Mouse (Mus musculus) olfactory bulb, adult 2 months (tissue): ENCODE results near the gene Tmx4. TPM values are rescaled to one million over a fixed set of nuclear protein-coding genes. Genes with fewer than 3 reads are reported as not detected.

Experiments
- H3K27ac ChIP-seq: fragments of 200-500 bp; 2 replicates; pipeline ENCODE4 v1.5.1; 2012; ENCODE audit warnings: low read depth, low read length; ENCODE audit not compliant: insufficient read depth
- H3K4me1 ChIP-seq: fragments of 200-500 bp; 2 replicates; pipeline ENCODE4 v1.6.1; 2012; ENCODE audit warnings: low read length; ENCODE audit not compliant: control insufficient read depth, insufficient read depth
- H3K4me3 ChIP-seq: fragments of 200-500 bp; 2 replicates; pipeline ENCODE4 v1.5.1; 2012; ENCODE audit warnings: mild to moderate bottlenecking, low read depth, low read length, moderate library complexity; ENCODE audit not compliant: insufficient read depth
- CTCF ChIP-seq: fragments of 200-500 bp; IDR thresholded peaks from 2 replicates; pipeline ENCODE4 v1.5.1; 2012; ENCODE audit warnings: low read depth, mild to moderate bottlenecking, low read length, moderate library complexity; ENCODE audit not compliant: insufficient read depth
- POLR2A ChIP-seq: fragments of 200-500 bp; IDR thresholded peaks from 2 replicates; pipeline ENCODE4 v1.6.1; 2012; ENCODE audit warnings: mild to moderate bottlenecking, low read depth, low read length, moderate library complexity; ENCODE audit not compliant: insufficient read depth
- WGBS: fragments of 180-500 bp; shearing (Covaris S2); methylation state at CpG from one replicate; pipeline ENCODE4 v1.1.7; 2018; 5-methylcytosine and 5-hydroxymethylcytosine counted together
- polyA plus RNA-seq: library from polyadenylated mRNA; stranded (reverse); fragments of >200 nt; gene quantifications from 2 replicates; pipeline ENCODE4 v1.2.4, GENCODE M21; 2012; ENCODE audit warnings: low replicate concordance; ENCODE audit not compliant: missing spikeins, insufficient read depth, insufficient read length

The Tmx4 gene
- polyA plus RNA-seq, 1 experiment = not detected

GRCm38 (mm10) chr2:134591081-134591694, 52.8 kb downstream of the Tmx4 start:
- 97% methylated on average over 6 of the region's 6 CpGs for WGBS
- TF ChIP-seq POLR2A (no peak), CTCF (no peak)
- Histone ChIP-seq H3K27ac (no peak overlapping the region), H3K4me3 (no peak overlapping the region), H3K4me1 (no peaks in the 10 kb centered on the region)

GRCm38 (mm10) chr2:134585243-134585642, 58.7 kb downstream of the Tmx4 start:
- Histone ChIP-seq H3K4me3 (no peak overlapping the region), H3K4me1 (no peaks in the 10 kb centered on the region), H3K27ac (no peak overlapping the region; the same call in 1 of the 2 replicates)
- 40% methylated on average over 4 of the region's 4 CpGs for WGBS
- TF ChIP-seq POLR2A = no peak
- TF ChIP-seq CTCF = no peak

- H3K4me1 ChIP-seq = no peaks in the 10 kb centered on the region
- WGBS = 97% methylated on average over 3 of the region's 3 CpGs
- no peak overlapping the region for H3K4me3 ChIP-seq
- no peak for TF ChIP-seq CTCF
- TF ChIP-seq POLR2A = no peak
- H3K27ac ChIP-seq = no peak overlapping the region
Measured at GRCm38 (mm10) chr2:134559422-134559821, 84.5 kb downstream of the Tmx4 start.

- H3K4me1 ChIP-seq = no peaks in the 10 kb centered on the region
- no peak within 1 kb of the TSS for H3K4me3 ChIP-seq
- 94% methylated on average over 8 of the region's 8 CpGs for WGBS
- no peak within 1 kb of the TSS for H3K27ac ChIP-seq
- no peak for TF ChIP-seq POLR2A
- no peak for TF ChIP-seq CTCF
Measured at GRCm38 (mm10) chr2:134554221-134554727, 89.7 kb downstream of the Tmx4 start, which contains the start of gene Hao1. Gene Hao1 (minus strand): TSS chr2:134554368.

GRCm38 (mm10) chr2:134552358-134552757, 91.6 kb downstream of the Tmx4 start:
- TF ChIP-seq CTCF (no peak), POLR2A (no peak)
- H3K4me1 ChIP-seq = no peaks in the 10 kb centered on the region
- H3K4me3 ChIP-seq = no peak overlapping the region
- no peak overlapping the region for H3K27ac ChIP-seq

- H3K4me3 ChIP-seq = no peak overlapping the region
- TF ChIP-seq CTCF (no peak), POLR2A (no peak)
- no peaks in the 10 kb centered on the region for H3K4me1 ChIP-seq
- H3K27ac ChIP-seq = no peak overlapping the region
- 22% methylated on average over 4 of the region's 4 CpGs for WGBS
Measured at GRCm38 (mm10) chr2:134549770-134550169, 94.2 kb downstream of the Tmx4 start.

GRCm38 (mm10) chr2:134545116-134545515, 98.8 kb downstream of the Tmx4 start:
- no peaks in the 10 kb centered on the region for H3K4me1 ChIP-seq
- TF ChIP-seq CTCF (no peak), POLR2A (no peak)
- no peak overlapping the region for H3K4me3 ChIP-seq
- no peak overlapping the region for H3K27ac ChIP-seq
- WGBS = 29% methylated on average over 5 of the region's 5 CpGs

GRCm38 (mm10) chr2:134544321-134545065, 99.5 kb downstream of the Tmx4 start:
- H3K4me1 ChIP-seq = no peaks in the 10 kb centered on the region
- WGBS = 41% methylated on average over 8 of the region's 8 CpGs
- no peak overlapping the region for H3K27ac ChIP-seq
- TF ChIP-seq CTCF = no peak
- TF ChIP-seq POLR2A = no peak
- H3K4me3 ChIP-seq = no peak overlapping the region

Other genes starting within 250 kb of the Tmx4 start
- not detected in 2 replicates for gene Hao1, start 89.8 kb downstream of the Tmx4 start, polyA plus RNA-seq
- 72.1 and 73.6 TPM in 2 replicates for gene Plcb1, start 141.9 kb upstream of the Tmx4 start, polyA plus RNA-seq